Mouse (Mus musculus) cerebellum, adult 11-12 months (tissue): ENCODE measurements around the gene Ccni.

Experiments used
- DNase-seq: peaks from one replicate; pipeline ENCODE4 v3.0.0; 2022

Ccni gene

GRCm38 (mm10) chr5:93206109-93207005 is at the start of gene Ccni, which contains the start of gene 2010109A12Rik:
Ccni (minus strand) TSS chr5:93206495.
2010109A12Rik (plus strand) TSS chr5:93206518.
- DNase-seq, result peak; percentile 96

DNA sequence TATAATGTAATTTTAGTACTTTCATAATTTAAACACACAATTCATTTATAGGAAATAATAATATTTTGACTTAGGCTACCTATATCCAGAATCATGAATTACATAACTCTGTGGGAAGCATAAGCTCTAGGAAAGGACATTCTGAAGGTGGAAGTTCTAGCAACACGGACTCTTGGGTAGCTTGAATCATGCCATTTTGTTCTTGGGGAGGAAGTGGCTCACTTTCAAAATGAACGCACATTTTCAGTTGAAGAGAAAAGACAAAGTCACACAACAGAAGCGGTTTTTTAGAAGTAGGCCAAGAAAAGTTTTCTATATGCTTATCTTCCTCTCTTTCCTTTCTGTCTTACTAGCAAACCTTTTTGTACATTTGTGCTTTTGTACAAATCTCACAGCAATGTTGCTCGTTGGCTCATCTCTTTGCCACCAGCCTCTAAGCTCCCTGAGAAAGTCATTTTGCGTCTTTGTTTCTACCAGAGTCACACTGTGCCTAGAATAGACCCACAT is 49.5 kb upstream of the Ccni start:
- no peak for DNase-seq

DNA sequence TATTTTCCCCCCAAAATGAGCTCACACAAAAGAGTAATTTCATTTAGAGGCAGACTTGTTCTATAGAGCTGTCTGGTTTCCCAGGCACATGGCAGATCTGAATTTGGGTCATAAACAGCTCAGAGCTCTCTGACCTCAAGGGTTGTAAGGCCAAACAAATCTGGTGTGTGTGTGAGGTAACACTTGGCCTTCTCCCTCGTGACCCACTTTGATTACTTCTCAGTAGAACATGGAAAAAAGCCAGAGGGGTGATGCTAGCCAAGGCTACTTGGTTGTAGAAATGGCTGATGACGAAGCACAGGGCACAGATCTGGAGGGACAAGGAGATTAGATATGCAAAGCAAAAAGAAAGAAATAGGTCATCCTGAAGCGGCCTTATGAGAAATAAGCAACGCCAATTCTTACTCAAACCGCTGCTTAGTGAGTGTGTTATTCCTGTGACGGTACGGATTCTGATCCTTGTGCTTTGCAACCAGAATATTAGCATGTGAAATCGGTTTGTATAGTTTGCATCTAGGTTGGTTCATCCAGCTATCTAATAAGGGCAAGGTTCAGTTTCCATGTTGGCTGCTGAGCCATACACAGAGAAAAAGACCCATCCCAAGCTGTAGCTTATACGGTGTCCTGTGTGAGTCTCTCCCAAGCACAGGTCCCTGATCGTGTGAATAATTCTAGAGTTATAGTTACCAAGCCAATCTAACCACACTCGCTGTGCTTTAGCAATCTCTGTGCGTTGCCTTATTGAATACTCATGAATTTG is 44.9 kb upstream of the Ccni start:
- DNase-seq, result peak; percentile 75

DNA sequence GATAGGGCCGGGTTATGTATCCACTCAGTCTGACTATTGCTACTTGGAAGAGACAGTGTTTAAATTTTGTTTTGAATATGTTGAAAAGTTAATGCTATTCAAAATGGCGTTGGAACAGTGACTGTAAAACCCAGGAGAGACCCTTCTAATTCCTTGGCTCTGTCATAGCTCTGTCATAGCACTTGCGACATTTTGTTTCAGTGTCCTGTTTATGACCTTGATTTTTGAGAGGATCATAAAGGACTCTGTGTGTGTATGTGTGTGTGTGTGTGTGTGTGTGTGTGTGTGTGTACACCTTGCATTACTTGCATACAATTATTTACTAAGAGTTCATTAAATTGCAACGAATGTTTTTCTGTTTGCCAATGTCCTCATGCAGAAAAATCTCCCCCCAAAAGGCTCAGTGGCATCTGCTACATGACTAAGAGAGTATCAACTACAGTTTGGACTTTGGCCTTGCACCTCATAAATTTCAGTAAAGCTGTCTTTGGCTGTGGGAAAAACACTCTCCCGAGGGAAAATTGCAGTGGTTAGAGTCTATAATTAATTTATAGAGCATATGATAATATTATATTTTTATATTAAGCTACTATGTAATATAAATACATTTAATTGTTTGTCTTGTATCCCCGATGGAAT is 43.8 kb upstream of the Ccni start:
- DNase-seq, result no peak

GRCm38 (mm10) chr5:93245280-93245679 is 39.0 kb upstream of the Ccni start:
- no peak for DNase-seq

GRCm38 (mm10) chr5:93239590-93240544 is 33.6 kb upstream of the Ccni start:
- DNase-seq, result no peak

DNA sequence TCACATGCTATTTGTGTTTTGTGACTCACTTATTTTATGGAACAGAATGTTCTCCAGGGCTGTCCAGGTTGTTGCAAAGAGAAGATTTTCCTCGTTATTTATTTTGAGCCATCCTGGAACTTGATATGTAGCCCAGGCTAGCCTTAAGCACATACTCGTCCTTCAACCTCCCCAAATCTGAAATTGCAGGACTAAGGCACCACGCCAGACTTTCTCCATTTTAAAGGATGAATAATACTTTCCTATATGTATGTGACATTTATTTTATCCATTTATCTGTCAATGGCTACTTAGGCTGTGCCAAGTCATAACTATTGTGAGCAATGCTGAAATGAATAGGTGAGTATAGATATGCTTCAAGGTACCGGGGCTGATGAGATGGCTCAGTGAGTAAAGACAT is 30.2 kb upstream of the Ccni start:
- DNase-seq, result peak; percentile 41

- DNase-seq, result peak; percentile 97
Measured at GRCm38 (mm10) chr5:93235888-93236287, 29.6 kb upstream of the Ccni start.

- peak; percentile 53 for DNase-seq
Measured at GRCm38 (mm10) chr5:93234605-93235004, 28.3 kb upstream of the Ccni start.

- DNase-seq, result peak; percentile 42
Measured at GRCm38 (mm10) chr5:93234130-93234529, 27.8 kb upstream of the Ccni start.

- DNase-seq, result no peak
Measured at GRCm38 (mm10) chr5:93232838-93233237, 26.5 kb upstream of the Ccni start.

GRCm38 (mm10) chr5:93231721-93232120 is 25.4 kb upstream of the Ccni start:
- DNase-seq, result peak; percentile 53

- DNase-seq, result no peak
Measured at GRCm38 (mm10) chr5:93229527-93229926, 23.2 kb upstream of the Ccni start.

- DNase-seq, result no peak
Measured at GRCm38 (mm10) chr5:93227157-93227556, 20.9 kb upstream of the Ccni start.

- DNase-seq, result no peak
Measured at GRCm38 (mm10) chr5:93224549-93224948, 18.3 kb upstream of the Ccni start.

DNA sequence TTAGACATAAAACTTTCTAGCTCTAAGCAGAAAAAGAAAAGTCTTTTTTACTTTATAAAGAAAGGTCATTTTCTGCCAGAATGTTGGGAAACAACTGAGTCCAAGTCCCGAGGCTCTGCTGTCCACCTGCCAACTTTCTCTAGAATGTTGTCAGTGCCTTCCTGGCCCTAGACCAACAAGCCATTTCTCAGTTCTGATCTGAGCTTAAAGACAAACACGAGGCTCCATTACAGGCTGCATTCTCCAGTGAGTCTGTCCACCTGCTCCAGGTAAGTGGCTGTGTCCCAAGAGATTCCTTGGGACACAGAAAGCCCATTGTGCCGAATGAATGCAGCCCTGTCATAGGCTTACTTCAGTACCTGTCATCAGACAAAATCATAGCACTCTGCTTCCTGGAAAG is 15.4 kb upstream of the Ccni start:
- DNase-seq, result peak; percentile 65

GRCm38 (mm10) chr5:93218375-93218774 is 12.1 kb upstream of the Ccni start:
- no peak for DNase-seq

DNA sequence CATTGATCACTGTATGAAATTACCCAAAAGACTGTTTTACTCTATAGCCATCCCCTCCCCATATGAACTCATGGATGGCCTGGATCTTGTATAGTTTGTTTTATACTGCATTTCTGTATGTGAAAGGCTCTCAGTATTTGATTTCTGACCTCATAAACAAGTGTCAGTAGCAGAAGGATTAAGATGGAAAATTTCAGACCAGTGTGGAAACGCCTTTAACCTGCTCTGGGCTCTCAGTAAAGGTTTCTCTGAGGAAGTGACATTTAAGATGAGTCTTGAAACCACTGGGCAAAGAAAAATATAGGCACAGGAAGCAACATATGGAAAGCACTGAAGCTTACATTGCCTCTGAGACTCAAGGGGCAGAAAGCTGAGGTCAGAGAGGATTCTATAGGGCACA is 1.3 kb upstream of the Ccni start:
- DNase-seq, result no peak

DNA sequence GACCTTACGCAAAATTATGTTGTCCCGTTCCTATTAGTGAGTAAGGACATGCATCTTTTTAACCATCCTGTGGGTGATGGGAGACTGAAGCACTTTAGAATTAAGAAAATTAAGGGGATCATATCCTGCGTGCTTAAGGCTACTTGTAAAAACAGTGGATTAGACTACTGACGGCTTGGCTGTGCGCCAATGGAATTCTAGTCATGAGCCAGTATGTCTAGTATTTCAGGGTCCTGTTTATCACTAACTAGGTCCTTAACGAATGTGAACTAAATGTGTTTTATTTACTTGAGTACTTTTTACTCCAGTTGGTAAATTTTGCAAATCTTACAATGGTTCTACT is 682 bp upstream of the Ccni start:
- peak; percentile 78 for DNase-seq

GRCm38 (mm10) chr5:93205371-93206108 is 755 bp downstream of the Ccni start:
- peak; percentile 82 for DNase-seq

- DNase-seq, result no peak
Measured at GRCm38 (mm10) chr5:93201181-93201580, 5.1 kb downstream of the Ccni start.
